Mouse (Mus musculus) liver, embryonic 14.5 days (tissue): ENCODE measurements at regions not wholly inside any gene's neighbourhood (a gene's known extent, or its start where the extent isn't known, plus 50 kb on each side); places are given as distances from the start of the nearest gene placed in this dataset.
"Not testable (repeated sequence)": the region's sequence is repeated elsewhere in the genome, so short reads cannot be mapped to it uniquely, and the experiment has no call there.

Source experiments
- CTCF ChIP-seq: IDR thresholded peaks from 2 replicates; pipeline ENCODE4 v1.5.1; 2016; ENCODE audit warnings: antibody characterized with exemption, low read depth, control low read depth
- EP300 ChIP-seq: IDR thresholded peaks from 2 replicates; pipeline ENCODE4 v1.6.1; 2016; ENCODE audit warnings: antibody characterized with exemption, low read depth

- not testable (repeated sequence) for TF ChIP-seq CTCF, EP300
Observed at GRCm38 (mm10) chr15:93005186-93005585, 269.8 kb downstream of the Gxylt1 start.
